Mouse (Mus musculus) adrenal gland, adult 8-10 months (tissue): ENCODE data around the gene Pex26. TPM values are rescaled to one million over a fixed set of nuclear protein-coding genes. Genes with fewer than 3 reads are reported as not detected.

Experiments
- DNase-seq: peaks from one replicate; pipeline ENCODE4 v3.0.0; 2022
- total RNA-seq, 4 experiments: library from RNA; stranded (reverse); gene quantifications; 2 replicates each; pipeline ENCODE4 v1.2.4; 2022

Pex26 gene
- total RNA-seq, 4 experiments from 2014 or later: 12.8 to 16.4 (median 14.8) TPM

DNA sequence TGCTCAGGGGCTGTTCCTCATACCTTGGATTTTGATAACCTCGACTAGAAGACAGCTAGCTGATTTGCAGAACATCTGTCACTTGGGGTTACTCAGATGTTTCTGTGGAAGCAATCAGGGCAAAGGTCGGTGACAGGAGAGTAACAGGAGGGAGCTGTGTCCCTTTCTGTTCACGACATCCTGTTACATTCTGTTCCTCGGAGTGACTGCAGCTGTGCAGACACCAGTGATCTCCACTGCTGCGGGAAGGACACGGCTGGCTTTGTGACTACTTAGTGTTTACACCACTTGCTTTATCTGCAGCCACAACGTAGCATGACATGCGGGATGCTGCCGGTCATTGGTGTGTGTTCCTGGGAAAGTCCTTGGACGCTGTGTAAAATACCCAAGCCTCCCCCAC lies 59.7 kb downstream of the Pex26 start:
- DNase-seq: no peak

DNA sequence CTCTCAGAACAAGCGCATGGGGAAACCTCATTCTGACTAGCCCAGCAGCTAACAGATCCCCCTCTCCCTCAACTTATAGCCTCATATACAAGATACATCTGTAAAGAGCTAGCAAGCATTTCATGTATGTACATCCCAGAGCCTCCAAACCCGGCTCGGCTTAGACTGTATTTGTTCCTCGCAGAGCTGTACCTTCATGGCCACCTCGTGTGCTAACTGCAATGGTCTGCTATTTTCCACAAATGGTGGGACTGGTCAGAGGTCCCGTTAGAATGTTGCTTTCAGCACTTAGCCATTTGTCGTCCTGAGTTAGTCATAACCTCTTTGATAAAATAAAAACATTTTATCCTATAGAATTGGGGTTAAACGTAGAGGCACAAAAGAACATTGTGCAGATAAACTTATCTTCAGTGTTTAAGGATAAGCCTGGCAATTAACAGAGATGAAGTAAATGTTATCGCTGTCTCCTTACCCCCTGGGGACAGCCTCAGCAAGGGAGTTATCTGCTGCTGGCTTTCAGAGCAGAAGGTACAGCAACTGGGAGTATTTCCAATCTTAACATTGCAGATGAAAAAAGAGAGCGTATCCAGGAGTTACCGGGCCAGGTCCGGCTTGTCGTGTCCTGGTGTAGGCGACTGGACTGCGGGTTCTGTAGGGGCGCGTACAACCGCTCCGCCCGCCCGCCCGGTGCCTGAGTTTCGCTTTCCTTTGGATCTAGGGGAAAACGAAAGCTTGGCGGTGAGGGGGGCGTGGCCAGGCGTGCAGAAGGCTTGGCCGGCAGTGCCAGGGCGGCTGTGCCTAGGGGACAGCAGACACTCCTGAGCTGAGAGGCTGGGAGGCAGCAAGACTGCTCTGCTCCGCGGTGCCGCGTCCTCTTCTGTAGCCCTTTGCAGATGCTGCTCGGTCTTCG lies 61.9 kb downstream of the Pex26 start, which contains the start of gene Usp18:
Usp18 (plus strand) TSS at position 780 of the 910 bp plus-strand sequence.
- peak; percentile 91 for DNase-seq

DNA sequence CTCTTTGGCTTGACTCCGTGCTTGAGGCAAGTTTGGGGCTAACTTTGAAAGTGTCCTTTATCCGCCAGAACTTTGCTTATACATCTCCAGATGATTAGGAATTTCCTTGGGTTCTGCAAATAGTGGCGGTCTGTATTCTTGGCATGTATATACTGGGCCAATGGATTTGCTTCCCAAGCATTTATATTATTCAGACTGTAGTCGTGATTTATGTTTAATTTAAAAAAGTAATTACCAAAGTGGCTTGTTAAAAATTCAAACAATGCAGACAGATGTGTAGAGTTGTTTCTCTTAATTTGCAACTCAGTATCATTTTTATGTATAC lies 62.5 kb downstream of the Pex26 start:
- DNase-seq: no peak

Other genes starting within 250 kb of the Pex26 start
- gene Mical3, start 52.7 kb upstream of the Pex26 start, total RNA-seq: 10 to 100 TPM; 41.6 to 78.2 (median 55.4) TPM
- 1 to 10 TPM; 1.8 to 7.9 (median 4.5) TPM for gene Tuba8, start 27.0 kb downstream of the Pex26 start, total RNA-seq
- gene Usp18, start 62.2 kb downstream of the Pex26 start, total RNA-seq: 1 to 10 TPM; 2.1 to 4.1 (median 3.3) TPM
- 1 to 10 TPM in 3 of 4 experiments, under 1 TPM in 1; 0.63 to 9.7 (median 3.0) TPM for gene Slc6a13, start 116.6 kb downstream of the Pex26 start, total RNA-seq
- gene Slc6a12, start 159.4 kb downstream of the Pex26 start, total RNA-seq: under 1 TPM in 3 of 4 experiments, not detected in 1; 0.20 to 0.83 (median 0.55) TPM